Mouse (Mus musculus) left cerebral cortex, postnatal 25 days (tissue): ENCODE results near the gene Gpnmb. TPM values are rescaled to one million over a fixed set of nuclear protein-coding genes. Genes with fewer than 3 reads are reported as not detected.

ENCODE experiments used
- DNase-seq, 2 experiments: peaks; one replicate each; pipeline ENCODE4 v3.0.0; 2022; ENCODE audit warnings: low spot score in 2 of 2, mixed read lengths in 1 of 2
- intact Hi-C: fragments of 180-260 bp; cut with DNase I; formaldehyde crosslinking; loops from one replicate; pipeline ENCODE4 v1.15.1; 2025
- total RNA-seq, 2 experiments: library from RNA; stranded (reverse); gene quantifications; 2 replicates each; pipeline ENCODE4 v1.2.3; 2021

The Gpnmb gene
- 1 to 10 TPM; 1.3 to 1.7 TPM for total RNA-seq

- DNase-seq = no peak
- intact Hi-C loops = loop anchor here (5.0 kb wide), 1 partner anchor 361 kb away; the partner anchor contains the start of gene Stk31
These were observed at the start of gene Gpnmb for GRCm38 (mm10) chr6:49036275-49037267. Gpnmb (plus strand) TSS chr6:49036546.

GRCm38 (mm10) chr6:48989971-48990370 is 46.4 kb upstream of the Gpnmb start:
- DNase-seq = no peak
- intact Hi-C loops = no loop called here

GRCm38 (mm10) chr6:48991991-48992390 is 44.4 kb upstream of the Gpnmb start:
- intact Hi-C loops = no loop called here

GRCm38 (mm10) chr6:48998186-48998585 is 38.2 kb upstream of the Gpnmb start:
- intact Hi-C loops = no loop called here
- DNase-seq = no peak

More at GRCm38 (mm10) chr6:48991991-48992390, 44.4 kb upstream of the Gpnmb start:
- DNase-seq = no peak

GRCm38 (mm10) chr6:48998796-48999195 is 37.5 kb upstream of the Gpnmb start:
- intact Hi-C loops = no loop called here

GRCm38 (mm10) chr6:49003381-49003780 is 33.0 kb upstream of the Gpnmb start:
- DNase-seq = peak in 1 of 2 experiments; percentile 31
- intact Hi-C loops = loop anchor here (10.0 kb wide), 1 partner anchor 391 kb away; the partner anchor contains the start of gene Stk31

More at GRCm38 (mm10) chr6:48998796-48999195, 37.5 kb upstream of the Gpnmb start:
- DNase-seq = no peak

- peak; percentile 67 to 75 for DNase-seq
- intact Hi-C loops = loop anchor here (10.0 kb wide), 1 partner anchor 387 kb away; the partner anchor contains the start of gene Stk31
These were observed 28.4 kb upstream of the Gpnmb start for GRCm38 (mm10) chr6:49007981-49008380.

- no peak for DNase-seq
These were observed 27.8 kb upstream of the Gpnmb start for GRCm38 (mm10) chr6:49008420-49009160.

GRCm38 (mm10) chr6:49009161-49009555 is 27.2 kb upstream of the Gpnmb start:
- DNase-seq = no peak

More at GRCm38 (mm10) chr6:49008420-49009160, 27.8 kb upstream of the Gpnmb start:
- intact Hi-C loops = loop anchor here (10.0 kb wide), 1 partner anchor 386 kb away; the partner anchor contains the start of gene Stk31

GRCm38 (mm10) chr6:49009665-49010064 is 26.7 kb upstream of the Gpnmb start:
- intact Hi-C loops = loop anchor here (10.0 kb wide), 1 partner anchor 385 kb away; the partner anchor contains the start of gene Stk31
- DNase-seq = no peak

More at GRCm38 (mm10) chr6:49009161-49009555, 27.2 kb upstream of the Gpnmb start:
- intact Hi-C loops = loop anchor here (10.0 kb wide), 1 partner anchor 386 kb away; the partner anchor contains the start of gene Stk31

- no peak for DNase-seq
- intact Hi-C loops = no loop called here
These were observed 25.2 kb upstream of the Gpnmb start for GRCm38 (mm10) chr6:49011191-49011590.

GRCm38 (mm10) chr6:49013023-49013422 is 23.3 kb upstream of the Gpnmb start:
- intact Hi-C loops = no loop called here

GRCm38 (mm10) chr6:49013458-49013857 is 22.9 kb upstream of the Gpnmb start:
- no peak for DNase-seq
- intact Hi-C loops = no loop called here

More at GRCm38 (mm10) chr6:49013023-49013422, 23.3 kb upstream of the Gpnmb start:
- no peak for DNase-seq

- no peak for DNase-seq
- intact Hi-C loops = no loop called here
These were observed 19.2 kb upstream of the Gpnmb start for GRCm38 (mm10) chr6:49017150-49017549.

GRCm38 (mm10) chr6:49019341-49019740 is 17.0 kb upstream of the Gpnmb start:
- DNase-seq = no peak
- intact Hi-C loops = no loop called here

GRCm38 (mm10) chr6:49021141-49022012 is 15.0 kb upstream of the Gpnmb start:
- DNase-seq = peak; percentile 37 to 74
- intact Hi-C loops = no loop called here

- DNase-seq = no peak
- intact Hi-C loops = no loop called here
These were observed 14.0 kb upstream of the Gpnmb start for GRCm38 (mm10) chr6:49022384-49022783.

- DNase-seq = no peak
- intact Hi-C loops = no loop called here
These were observed 13.0 kb upstream of the Gpnmb start for GRCm38 (mm10) chr6:49023315-49023714.

GRCm38 (mm10) chr6:49025290-49025689 is 11.1 kb upstream of the Gpnmb start:
- no peak for DNase-seq
- intact Hi-C loops = no loop called here
